Mouse (Mus musculus) natural killer cell, adult 2 months (primary cell): ENCODE data around the gene Gm10100.
"Not testable (repeated sequence)": the region's sequence is repeated elsewhere in the genome, so short reads cannot be mapped to it uniquely, and the experiment has no call there.

Experiments used
- DNase-seq, 2 experiments: peaks; one replicate each; pipeline ENCODE4 v3.0.0; 2022; ENCODE audit warnings: low spot score in 2 of 2

Gm10100 gene

DNA sequence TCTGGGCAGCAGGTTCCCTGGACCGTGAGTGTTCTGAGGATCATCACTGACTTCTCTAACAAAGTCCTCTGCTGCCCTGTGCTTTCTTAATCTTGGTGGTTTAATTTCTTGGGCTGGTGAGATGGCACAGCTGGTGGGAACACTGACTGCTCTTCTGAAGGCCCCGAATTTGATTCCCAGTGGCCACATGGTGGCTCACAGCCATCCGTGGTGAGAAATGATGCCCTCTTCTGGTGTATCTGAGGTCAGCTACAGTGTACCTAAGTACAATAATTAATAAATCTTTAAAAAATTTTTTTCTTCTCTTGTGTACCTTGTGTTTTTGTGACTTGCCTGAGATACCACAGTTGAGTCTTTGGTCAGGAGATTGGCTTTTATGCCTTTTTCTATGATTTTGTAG is 26.0 kb downstream of the Gm10100 start:
- DNase-seq: not testable (repeated sequence)

DNA sequence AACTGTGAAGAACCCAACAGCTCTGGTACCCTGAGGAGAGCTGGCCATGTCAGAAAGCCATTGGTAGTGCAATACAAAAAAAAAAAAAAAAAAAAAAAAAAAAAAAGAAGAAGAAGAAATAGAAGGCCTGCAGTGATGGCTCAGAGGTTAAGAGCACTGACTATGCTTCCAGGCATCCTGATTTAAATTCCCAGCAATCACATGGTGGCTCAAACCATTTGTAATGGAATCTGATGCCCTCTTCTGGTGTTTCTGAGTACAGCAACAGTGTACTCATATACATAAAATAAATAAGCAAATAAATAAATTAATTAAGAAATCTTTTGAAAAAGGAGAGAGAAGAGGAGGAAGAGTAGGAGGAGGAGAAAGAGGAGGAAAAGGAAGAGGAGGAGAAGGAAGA is 27.2 kb downstream of the Gm10100 start:
- no peak for DNase-seq

DNA sequence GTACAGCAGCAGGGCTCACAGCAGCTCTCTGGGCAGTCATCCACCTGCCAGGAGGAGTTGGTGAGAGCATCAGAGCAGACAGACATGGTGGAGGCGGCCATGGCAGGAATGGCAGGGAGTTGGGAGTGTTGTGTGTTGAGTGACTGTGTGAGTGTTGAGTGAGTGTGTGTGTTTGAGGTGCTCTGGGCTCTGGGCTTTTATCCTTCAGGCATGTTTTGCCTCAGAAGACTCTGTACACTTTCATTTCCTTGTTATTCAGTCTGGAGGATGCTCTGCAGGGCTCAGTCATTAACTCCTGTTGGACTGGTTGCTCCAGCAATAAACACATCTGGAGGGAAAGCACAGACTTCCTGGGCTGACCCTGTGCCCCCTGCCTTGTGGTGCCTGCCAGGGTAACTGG is 33.3 kb downstream of the Gm10100 start, which contains the start of gene Gm3233:
Gm3233 (minus strand) TSS at position 101 of the 400 bp plus-strand sequence.
- DNase-seq: not testable (repeated sequence)

DNA sequence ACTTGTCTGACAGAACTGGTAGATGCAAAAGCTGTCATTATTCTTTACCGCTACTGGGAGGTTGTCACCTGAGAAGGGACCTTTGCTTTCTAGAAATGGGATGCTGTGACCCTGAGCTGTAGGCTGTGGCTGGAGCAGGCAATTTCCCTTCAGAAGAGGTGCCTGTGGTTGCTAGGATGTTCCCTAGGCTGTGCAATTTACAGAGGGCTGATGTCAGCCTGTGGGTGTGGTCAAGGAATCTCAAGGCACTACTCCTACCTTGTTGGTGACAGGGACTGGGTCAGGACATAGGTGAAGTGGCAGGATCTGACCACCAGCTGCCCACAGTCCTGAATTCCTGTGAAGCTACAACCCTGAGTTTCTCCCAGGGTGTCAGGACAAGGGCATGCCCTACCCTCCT is 43.4 kb downstream of the Gm10100 start:
- DNase-seq: no peak

DNA sequence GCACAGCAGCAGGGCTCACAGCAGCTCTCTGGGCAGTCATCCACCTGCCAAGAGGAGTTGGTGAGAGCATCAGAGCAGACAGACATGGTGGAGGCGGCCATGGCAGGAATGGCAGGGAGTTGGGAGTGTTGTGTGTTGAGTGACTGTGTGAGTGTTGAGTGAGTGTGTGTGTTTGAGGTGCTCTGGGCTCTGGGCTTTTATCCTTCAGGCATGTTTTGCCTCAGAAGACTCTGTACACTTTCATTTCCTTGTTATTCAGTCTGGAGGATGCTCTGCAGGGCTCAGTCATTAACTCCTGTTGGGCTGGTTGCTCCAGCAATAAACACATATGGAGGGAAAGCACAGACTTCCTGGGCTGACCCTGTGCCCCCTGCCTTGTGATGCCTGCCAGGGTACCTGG is 44.9 kb downstream of the Gm10100 start, which contains the start of gene Gm3238:
Gm3238 (minus strand) TSS at position 101 of the 400 bp plus-strand sequence.
- DNase-seq: not testable (repeated sequence)

DNA sequence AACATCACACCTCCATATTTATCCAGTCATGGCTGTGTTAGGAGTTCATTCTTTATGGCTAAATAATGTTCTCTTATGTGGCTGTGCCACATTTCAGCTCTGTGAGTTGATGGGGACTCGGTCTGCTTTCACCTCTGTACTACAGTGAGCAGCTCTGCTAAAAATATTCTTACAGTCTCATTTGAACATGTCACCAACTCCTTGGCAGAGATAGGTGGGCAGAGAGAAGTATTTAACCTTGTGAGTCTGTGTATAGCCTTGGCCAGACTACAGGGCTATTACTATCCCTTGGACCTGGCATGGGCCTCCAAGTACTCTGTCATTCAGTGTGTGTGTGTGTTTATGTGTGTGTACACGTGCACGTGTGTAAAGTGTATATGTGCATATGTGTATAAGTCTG is 45.9 kb downstream of the Gm10100 start:
- not testable (repeated sequence) for DNase-seq
